Mouse (Mus musculus) ovary, postnatal 36 days (tissue): ENCODE data around the gene Cacna2d3.
A peak's percentile ranks its signal among the peaks of the same experiment; 100 is the strongest.

Source experiments
- DNase-seq: peaks from one replicate; pipeline ENCODE4 v3.0.0; 2022; ENCODE audit warnings: low spot score, mixed read lengths

The Cacna2d3 gene

DNA sequence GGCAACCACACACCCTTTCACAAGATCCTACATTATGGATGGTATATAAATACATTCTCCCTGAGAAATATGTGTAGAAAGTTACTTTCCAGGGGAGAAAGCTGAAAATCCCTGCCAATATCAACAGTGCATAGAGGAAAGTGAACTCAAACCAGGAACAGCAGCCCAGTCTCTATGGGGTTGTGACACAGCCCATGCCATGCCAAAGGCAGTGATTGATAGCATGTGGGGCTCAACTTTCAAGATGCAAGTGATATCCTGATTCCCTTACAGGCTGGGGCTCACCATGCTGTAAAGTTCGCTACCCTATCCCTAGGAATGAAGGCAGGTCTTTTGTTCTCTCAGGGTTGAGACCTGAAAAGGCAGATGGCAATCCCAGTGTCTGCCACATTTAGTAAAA, 229.9 kb downstream of the Cacna2d3 start:
- no peak for DNase-seq

DNA sequence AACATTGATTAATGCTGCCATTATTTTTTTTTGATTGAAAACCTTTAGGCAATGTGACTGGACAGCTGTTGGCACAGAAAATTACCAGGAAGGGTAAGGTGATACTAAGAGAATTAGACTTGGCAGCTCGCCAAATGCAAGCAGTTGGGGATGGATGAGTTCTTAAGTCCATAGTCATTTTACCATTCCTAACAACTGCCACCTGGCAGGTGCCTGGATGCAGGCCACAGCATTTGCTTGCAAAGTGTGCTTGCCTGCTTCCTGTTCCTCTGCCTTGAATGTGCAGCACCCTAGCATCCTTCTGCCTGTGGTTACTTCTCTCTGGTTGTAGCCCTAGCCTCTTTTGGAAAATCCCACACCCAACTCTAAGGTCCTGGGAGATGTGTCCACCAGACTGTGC, 236.2 kb downstream of the Cacna2d3 start:
- no peak for DNase-seq

DNA sequence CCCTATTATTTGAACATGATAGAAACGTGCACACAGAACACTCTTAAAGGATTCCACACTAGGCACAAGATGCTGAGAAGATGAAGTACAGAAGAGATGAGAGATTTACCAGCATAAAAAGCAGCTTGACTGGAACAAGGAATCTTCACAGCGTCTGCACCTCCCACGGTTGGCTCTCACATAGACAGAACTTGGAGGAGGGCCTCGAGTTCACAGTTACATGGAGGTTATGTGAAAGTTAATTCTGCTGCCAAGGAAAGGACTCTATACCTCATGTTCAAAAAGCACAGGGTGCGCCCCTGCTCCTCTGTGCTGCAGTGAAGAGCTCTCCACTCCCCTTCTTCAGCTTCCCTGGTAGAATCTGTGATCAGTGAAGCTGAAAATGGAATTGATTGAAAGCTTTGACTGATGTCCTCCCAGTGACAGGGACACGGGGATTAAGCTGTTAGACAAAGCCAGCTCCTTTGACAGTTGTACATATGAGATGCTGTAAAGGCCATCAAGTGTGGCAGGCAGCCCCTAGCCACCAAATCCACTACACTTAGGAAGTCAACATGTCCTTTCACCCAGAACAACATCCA, 243.2 kb downstream of the Cacna2d3 start:
- DNase-seq = no peak

DNA sequence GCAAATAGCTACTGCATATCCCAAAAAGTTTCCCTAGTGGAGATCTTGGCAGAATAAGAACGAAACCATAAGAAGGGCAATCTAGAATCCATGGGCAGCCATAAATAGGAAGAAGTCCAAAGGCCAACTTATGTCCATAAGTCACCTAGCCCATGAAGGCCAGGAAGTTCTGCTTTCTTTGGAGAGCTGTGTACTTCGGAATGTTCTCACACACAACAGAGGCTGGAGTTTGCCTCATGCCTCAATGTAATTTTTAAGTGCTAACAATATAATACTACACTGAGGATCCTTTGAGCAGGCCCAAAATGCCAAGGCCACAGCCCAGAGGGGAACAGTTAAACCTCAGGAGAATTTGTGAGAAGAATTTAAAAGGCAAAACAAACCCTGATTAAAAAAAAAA, 257.4 kb downstream of the Cacna2d3 start:
- DNase-seq = no peak

DNA sequence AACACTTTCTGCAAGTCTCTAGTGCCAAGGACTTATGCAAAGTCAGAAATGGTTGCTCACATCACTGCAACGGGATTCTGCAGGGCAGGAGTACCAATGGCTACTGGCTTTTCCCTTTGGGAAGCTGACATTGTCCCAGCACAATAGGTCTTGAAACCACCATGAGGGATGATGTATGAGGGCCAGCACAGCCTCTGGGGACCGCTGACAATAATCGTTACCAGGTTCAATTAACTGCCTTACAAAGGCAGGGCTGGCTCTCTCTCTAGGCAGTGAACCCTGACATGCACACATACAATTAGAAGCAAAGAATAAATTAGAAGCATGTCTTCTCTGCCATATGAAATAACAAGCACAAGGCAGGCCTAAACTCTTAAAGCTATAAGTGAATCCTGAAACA, 272.5 kb downstream of the Cacna2d3 start:
- DNase-seq = no peak

DNA sequence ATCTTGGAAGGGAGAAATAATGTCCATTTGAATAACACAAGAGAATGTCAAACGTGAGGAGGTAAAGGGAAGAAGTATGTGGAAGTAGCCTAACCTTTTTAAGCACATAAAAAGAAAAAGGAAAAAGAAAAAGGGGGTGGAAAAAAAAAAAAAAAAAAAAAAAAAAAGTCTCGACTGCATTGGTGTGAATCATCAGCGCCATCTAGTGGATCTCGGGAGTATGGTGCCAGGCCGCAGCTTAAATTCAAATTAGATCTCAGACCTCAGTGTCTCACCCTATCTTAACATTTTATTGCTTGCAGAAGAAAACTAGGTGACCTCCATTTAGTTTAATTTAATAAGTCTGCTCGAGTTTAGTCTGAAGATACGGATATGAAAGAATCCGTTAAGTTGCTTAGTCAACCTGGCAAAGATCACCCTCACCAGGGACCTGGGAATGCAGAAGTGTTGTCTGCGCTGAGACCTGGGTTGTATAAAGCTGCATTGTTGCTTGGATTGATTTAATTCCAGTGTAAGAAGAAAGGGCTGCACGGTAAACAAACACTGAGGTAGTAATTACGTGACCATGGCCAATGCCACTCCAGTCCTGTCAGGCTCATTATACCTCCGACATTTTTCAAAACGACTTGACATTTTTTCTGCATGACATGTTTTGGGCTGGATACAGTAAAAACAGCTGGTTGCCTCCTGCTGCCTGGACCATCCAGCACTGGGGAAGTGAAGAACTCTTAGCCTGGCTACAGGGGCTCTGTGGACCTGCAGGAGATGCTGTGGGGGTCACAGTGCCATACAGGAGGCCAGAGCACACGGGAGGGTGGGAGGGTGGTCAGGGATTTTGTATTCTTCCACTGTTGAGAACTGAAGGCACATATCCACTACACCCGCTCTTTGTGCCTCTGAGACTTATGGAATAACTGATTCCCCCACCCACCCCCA, 278.3 kb downstream of the Cacna2d3 start:
- peak; percentile 44 for DNase-seq

DNA sequence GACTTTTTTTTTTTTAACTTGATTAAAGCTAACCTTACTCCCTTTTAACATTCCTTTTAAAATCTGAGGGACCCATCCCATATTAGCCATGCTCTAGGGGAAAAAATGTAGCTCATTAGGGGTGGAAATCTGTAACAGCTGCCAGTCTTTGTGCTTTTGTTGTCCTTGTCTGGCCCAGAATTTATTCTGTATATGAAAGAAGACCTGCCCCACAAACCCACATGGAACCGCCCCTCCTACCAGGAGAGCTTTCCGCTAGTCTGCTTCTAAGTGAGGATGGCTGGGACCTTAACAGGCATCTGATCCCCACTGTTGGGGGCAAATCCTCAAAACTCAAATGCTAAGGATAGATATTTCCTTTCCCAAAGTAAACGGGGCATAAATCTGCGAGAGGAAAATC, 279.2 kb downstream of the Cacna2d3 start:
- no peak for DNase-seq

DNA sequence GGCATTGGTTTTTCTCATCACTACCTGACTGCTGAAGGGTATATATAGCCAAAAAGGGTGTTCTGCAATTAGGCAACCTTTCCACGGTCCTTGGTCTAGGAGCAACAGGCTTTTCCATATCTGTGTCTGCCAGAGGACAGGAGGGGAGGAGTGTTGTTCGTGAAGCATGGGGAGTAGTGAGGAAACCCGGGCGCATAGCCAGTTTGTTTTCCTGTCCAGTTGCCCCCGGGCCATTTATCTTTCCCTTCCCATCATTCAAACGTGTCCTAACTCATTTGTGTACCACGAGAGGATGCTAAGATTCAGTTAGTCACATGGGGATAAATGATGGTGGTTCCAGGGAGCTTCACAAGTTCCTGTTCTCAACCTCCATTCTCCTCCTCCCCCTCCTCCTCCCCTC, 283.0 kb downstream of the Cacna2d3 start:
- no peak for DNase-seq

DNA sequence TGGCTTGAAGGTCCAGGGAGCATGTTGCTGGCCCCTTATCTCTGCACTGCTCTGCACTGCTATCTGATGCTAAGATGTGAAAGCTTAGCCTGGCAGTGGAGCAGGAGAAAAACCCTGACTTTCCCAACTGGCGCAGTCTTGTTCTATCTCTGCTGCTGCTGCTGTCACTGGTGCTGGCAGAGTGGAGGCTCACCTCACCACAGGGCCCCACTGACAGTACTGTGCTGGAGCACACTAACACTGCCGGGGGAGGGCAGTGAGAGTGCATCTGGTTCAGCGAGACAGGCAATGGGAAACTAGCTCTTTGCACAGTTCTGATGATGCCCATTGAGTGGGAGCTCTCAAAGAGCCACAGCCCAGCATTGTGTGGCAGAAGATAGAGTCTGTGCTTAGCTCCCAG, 283.4 kb downstream of the Cacna2d3 start:
- DNase-seq = no peak

DNA sequence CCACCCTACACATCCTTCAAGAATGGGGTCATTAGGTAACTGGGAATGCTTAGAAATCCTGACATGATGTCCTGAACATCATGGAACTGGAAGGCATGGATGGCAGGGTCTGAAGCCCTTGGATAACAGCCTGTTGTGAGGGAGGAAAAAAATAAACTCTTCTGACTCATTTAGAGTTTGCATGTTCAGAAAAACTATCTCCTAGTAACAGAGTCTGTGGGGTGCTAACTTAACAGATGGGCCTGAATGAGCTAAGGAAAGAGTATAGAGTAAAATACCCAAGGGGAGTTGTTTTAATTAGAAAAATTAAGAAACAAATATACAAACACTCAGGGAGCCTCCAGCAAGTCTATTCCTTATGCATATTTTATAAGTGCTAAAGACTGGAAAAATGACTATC, 286.5 kb downstream of the Cacna2d3 start:
- no peak for DNase-seq

DNA sequence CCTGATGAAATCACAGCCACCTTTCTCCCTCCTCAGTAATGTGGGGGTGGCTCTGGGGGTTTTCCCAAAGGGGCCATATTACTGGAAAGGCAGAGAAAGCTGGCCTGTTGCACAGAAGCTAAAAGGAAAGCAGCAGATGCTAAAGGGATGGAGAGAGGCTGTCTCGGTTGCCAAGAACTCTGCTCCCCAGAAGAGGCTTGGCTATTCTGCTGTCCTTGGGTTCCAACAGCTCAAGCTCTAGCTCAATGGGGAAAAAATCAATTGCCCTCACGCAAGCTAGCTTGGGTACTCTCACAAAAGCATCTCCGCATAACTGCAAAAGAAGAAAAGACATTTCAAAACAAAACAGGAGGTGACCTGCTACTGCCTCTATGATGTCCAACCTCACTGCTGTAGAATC, 287.9 kb downstream of the Cacna2d3 start:
- DNase-seq = no peak

DNA sequence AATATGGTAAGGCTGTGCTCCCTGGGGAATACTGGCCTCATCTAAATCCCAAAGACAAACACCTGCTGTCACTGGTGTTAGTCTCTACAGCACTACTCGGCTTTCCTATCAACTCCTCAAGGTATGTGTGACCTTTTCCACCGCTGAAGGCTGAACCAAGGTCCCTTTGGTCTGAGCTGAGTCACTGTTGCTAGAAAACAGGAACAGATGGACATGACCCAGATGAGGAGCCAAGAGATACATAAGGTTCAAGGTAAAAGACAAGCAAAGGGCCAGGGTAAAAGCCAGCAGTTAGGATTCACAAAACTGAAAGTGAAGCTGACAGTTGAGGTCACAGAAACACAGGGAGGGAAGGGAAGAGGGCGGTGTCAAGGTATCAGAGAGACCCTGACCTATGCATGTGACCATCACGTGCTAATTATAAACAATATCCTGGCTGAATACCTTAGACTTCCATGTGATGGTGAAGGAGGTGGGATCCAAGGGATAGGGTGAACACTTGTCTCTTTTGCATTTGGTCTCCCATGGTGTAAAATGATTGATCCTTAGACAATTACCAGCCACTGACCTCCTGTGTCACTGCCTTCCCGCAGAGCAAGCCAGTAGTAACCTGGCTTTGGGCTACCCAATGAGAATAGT, 288.5 kb downstream of the Cacna2d3 start:
- no peak for DNase-seq

DNA sequence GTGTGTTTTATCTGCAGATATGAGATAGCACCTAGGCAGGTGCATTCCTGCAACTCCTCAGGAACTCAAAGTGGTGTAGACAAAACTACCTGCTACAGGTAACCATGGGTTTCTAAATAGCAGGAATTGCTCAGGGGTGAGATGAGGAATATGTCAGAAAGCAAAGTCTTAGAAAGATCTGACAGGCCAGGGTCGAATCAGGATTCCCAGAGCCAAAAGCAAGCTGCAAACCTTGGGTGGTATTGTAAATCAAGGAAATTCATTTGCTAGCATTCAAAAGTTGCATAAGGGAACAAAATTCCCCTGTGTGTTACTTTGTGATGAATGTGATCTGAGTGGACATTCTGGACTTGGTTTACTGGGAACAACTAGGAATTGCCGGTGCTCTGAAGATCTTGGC, 291.9 kb downstream of the Cacna2d3 start:
- DNase-seq = no peak

DNA sequence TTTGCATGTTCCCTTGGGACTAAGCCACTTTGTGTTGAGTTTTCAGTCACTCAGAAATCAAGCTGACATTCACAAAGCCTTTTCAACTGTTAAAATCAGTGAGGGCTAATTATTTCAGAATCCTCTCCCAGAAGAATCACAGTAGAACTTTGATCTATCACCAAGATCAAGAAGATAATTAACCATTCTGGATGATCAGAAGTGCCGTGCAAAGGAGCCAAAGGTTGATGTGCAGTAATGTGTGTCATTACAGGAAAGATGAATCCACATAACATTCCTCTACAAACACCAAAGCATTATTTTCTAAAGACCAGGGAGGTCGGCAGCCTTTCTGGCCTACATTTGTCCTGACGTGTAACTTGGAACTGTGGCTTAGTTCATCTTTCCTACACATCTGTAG, 296.0 kb downstream of the Cacna2d3 start:
- DNase-seq = no peak

DNA sequence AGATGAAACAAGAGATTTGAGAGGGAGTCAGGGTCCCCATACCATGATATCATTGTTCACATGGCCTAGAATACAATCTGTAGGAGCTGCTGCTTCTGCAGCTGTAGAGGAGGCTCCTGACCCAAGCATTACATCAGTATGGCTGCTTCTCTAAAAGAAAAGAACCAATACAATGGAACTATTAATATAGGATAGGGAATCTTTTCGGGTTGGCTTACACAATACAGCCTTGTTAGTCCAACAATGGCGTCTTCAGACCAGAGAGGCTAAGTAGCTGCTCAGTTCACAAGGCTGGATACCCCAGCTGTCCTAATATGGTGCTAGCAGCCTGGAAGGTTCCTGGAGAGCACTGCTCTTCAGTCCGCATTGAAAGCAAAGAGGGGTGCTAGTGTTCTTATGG, 296.5 kb downstream of the Cacna2d3 start:
- DNase-seq = no peak

DNA sequence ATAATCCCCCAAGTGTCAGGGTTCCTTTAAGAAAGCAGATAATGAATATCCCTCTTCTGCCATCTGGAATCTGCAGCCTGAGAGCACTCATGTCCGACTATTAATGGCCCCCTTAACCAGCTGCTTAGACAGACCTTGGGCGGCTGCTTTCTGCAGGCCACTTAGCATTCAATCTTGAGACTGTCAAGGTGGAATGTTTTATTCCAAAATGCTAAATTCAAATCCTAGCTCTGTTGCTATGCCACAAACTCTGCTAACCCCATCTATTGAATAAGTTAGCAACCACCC, 315.8 kb downstream of the Cacna2d3 start:
- no peak for DNase-seq

DNA sequence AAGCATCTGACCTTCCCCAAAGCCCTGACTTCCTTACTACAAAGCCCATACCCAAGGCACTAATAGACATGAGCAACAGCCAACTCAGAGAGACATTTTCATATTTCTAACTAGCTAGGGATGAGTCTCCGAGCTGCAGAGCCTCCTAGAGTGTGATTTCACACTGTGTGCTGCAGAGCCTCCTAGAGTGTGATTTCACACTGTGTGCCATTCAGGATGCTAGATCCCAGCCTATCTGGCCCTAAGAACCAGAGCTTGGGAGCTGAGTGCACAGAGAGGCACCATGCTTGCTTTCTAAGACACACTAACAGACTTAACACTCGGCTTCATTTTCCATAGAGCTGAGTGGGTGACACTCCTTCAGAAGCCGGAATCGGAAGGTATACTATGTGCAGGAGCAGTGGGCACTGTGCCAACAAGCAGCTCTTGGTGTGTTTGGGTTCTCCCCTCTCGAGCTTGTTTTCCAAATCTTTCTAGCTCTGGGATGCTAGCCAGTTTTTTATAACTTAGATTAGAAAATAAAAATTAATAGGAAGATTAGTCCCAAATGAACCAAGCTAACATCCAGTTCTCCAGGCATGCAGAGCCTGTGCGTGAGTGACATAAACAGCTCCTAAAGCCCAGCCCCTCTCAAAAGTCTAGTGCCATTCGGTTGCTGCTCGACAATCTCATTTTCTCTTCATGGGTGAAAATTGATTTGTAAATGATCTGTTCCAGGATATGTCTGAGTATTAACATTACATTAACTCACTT, 316.4 kb downstream of the Cacna2d3 start:
- DNase-seq = peak; percentile 47

DNA sequence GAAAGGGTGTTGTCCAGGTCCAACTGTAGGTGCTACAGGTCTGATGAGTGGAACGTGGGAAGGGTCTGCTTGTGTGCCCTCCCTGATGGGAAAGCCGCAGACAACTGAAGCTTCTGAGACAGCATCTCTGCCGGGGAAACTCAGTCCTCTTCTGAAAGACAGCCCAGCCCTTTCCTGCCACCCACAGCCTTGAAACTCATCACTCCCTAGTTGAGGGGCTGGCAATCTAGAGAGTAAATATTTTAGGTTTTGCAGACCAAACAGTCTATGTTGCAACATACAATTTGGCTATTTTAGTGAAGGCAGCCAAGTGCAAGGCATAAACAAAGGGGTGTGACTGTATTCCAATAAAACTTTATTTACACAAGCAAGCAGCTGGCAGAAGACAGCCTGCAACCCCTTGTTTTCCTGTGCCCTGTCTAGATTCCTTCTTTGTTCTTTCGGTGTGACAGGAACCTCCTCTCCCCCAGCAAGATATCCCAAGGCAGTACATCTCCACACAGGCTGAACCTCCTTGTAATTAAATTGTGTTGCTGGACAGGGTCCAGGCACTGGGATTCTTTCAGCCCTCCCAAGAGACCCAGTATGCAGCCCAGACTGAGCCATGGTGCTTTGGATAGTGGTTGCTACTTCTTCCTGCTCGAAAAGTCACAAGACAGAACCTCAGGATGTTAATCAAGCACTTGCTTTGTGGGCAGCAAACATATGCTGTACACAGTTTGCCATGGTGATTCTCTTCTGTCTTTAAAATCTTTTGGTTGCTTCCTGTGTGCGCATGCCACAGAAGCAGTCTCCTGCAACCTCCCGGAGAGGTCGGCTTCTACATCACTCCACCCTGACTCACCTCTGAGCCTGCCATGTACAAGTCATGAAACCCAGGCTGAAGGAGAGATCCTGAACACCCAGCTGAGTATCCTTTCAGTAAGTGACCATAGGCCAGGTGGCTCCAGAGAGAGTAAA, 317.5 kb downstream of the Cacna2d3 start:
- peak; percentile 35 for DNase-seq

DNA sequence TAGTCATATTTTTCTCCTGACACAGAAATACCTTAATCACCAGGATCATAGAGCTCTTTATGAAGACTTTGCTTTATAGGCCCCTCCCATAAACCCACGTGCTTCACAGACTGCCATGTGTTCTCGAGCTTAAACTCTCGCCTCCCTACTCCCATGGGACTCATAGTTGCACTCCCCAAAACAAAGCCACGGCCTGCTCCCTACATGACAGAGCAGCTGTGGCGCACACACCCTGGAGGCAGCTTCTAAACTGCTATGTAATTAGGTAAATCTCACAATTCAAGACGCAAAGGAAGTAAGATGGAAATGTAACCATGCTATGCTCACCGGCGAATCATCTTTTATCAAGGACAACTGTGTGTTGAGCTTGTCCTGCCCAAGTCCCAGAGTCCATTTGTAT, 319.2 kb downstream of the Cacna2d3 start:
- no peak for DNase-seq

DNA sequence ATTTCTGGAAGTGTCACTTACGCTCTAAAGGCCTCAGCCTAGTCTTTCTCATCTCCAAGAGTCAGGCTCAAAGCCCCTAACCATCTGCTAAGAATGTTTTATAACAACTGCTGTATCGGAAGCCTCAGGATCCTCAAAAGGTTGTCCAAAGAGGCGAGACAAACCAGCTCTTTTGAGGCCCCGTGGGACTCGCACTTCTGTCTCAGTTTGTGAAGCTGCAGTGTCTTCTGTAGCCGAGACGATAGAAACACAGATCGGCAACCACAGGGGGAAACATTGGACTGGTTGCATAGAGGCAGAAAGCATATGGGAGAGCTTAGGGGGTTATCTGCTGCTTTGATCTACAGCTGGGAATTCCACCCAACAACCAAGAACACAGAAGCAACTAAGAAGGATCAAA, 327.9 kb downstream of the Cacna2d3 start:
- no peak for DNase-seq

DNA sequence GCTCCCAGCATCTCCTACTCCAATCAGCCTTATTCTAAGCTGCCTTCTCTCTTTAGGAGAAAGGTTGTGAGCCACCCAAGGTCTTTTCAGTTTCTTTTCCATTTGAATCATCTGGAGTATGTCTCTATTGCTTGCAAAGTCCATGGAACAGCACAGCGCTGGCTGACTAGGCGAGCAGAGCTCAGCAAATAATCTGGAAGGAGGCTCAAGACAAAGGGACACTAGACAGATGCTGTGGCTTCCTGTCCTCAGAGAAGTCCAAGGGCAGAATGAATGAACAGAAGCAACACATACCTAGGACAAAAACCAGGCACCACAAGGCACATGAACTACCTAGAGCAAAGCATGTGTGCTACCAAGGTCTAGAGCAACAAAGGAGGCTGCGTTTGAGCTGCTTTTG, 328.8 kb downstream of the Cacna2d3 start:
- DNase-seq = no peak

DNA sequence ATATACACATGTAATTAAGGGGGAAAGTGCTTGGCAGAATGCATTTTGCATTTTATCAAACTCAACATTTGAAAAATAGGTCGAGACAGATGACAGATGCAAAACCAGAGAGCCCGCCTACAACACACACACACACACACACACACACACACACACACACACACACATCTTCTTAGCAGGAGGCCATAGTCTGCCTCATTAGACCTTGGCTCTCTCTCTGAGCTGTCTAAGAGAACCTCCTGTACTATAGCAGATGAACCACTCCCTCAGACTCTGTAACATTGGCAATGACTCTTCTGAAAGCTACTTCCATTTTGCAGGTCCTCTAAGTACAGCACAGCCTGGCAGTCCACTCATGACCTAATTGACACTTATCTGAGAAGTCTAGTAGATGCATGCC, 330.2 kb downstream of the Cacna2d3 start:
- DNase-seq = no peak
